Mouse (Mus musculus) embryonic facial prominence, embryonic 14.5 days (tissue): Measurements from ENCODE around the gene Tmub1. TPM values are rescaled to one million over a fixed set of nuclear protein-coding genes. Genes with fewer than 3 reads are reported as not detected.

Experiments
- ATAC-seq: fragments of 200-750 bp; cut with Nextera tagmentation; 2 replicates; pipeline ENCODE4 v1.8.0; 2017; ENCODE audit warnings: low read depth, moderate number of reproducible peaks, moderate TSS enrichment
- DNase-seq: peaks from one replicate; pipeline ENCODE4 v3.0.0-alpha.2; 2015; ENCODE audit warnings: low spot score
- H3K27ac ChIP-seq: fragments of 300-500 bp; sonication (generic); replicated peaks from 2 replicates; pipeline ENCODE4 v1.5.1; 2014; ENCODE audit warnings: low read depth, mild to moderate bottlenecking, low read length, moderate library complexity
- H3K27me3 ChIP-seq: fragments of 300-500 bp; sonication (generic); replicated peaks from 2 replicates; pipeline ENCODE4 v1.6.1; 2014; ENCODE audit warnings: low read length; ENCODE audit not compliant: control insufficient read depth, insufficient read depth
- H3K36me3 ChIP-seq: fragments of 300-500 bp; sonication (generic); 2 replicates; pipeline ENCODE4 v1.6.1; 2014; ENCODE audit warnings: low read length, mixed read lengths; ENCODE audit not compliant: control insufficient read depth, insufficient read depth
- H3K4me1 ChIP-seq: fragments of 300-500 bp; sonication (generic); 2 replicates; pipeline ENCODE4 v1.6.1; 2014; ENCODE audit warnings: antibody characterized with exemption, low read length; ENCODE audit not compliant: control insufficient read depth, insufficient read depth
- H3K4me2 ChIP-seq: fragments of 300-500 bp; sonication (generic); 2 replicates; pipeline ENCODE4 v1.6.1; 2014; ENCODE audit warnings: low read depth, mild to moderate bottlenecking, low read length, moderate library complexity, mixed read lengths
- H3K4me3 ChIP-seq: fragments of 300-500 bp; sonication (generic); 2 replicates; pipeline ENCODE4 v1.5.1; 2014; ENCODE audit warnings: low read depth, mild to moderate bottlenecking, low read length
- H3K9ac ChIP-seq: fragments of 300-500 bp; sonication (generic); 2 replicates; pipeline ENCODE4 v1.6.1; 2014; ENCODE audit warnings: low read depth, mild to moderate bottlenecking, low read length, moderate library complexity, mixed read lengths
- H3K9me3 ChIP-seq: fragments of 300-500 bp; sonication (generic); 2 replicates; pipeline ENCODE4 v1.6.1; 2016; ENCODE audit warnings: low read length; ENCODE audit not compliant: control insufficient read depth
- WGBS: fragments of 180-500 bp; shearing (Covaris S2); extraction: QIAGEN DNeasy Blood & Tissue Kit; methylation state at CpG from one replicate; pipeline ENCODE4 v1.1.7; 2014; 5-methylcytosine and 5-hydroxymethylcytosine counted together
- polyA plus RNA-seq: library from polyadenylated mRNA; unstranded; fragments of >200 nt; fragmentation: Nextera tagmentation; extraction: Ambion mirVana; gene quantifications from 2 replicates; pipeline ENCODE4 v1.2.1, GENCODE M21; 2014

Tmub1 gene
- polyA plus RNA-seq: 16.5 and 21.3 TPM in 2 replicates

- no peak within 1 kb of the TSS for H3K27ac ChIP-seq
- 2% methylated on average over 24 of the region's 34 CpGs for WGBS
Observed at GRCm38 (mm10) chr5:24447624-24448298, at the start of gene Tmub1. Tmub1 (minus strand) TSS chr5:24447854.

GRCm38 (mm10) chr5:24496756-24497155, 49.1 kb upstream of the Tmub1 start:
- Histone ChIP-seq H3K4me1 (no peaks in the 10 kb centered on the region), H3K27me3 (no peaks in the 10 kb centered on the region), H3K36me3 (peaks cover 96% of the 10 kb centered on the region), H3K9me3 (no peaks in the 10 kb centered on the region), H3K4me3 (no peak overlapping the region), H3K27ac (no peak overlapping the region), H3K4me2 (no peak overlapping the region), H3K9ac (no peak overlapping the region)
- 57% methylated on average over 6 of the region's 6 CpGs for WGBS
- no peak for DNase-seq
- ATAC-seq: no peak

More at GRCm38 (mm10) chr5:24447624-24448298, at the start of gene Tmub1:
- peak; percentile 62 for ATAC-seq
- Histone ChIP-seq H3K4me1 (peaks cover 16% of the 10 kb centered on the region), H3K4me2 (peak within 1 kb of the TSS; percentile 74), H3K9me3 (no peaks in the 10 kb centered on the region), H3K4me3 (peak within 1 kb of the TSS; percentile 58), H3K9ac (peak within 1 kb of the TSS; percentile 60), H3K36me3 (peaks cover 11% of the 10 kb centered on the region), H3K27me3 (no peaks in the 10 kb centered on the region)
- peak; percentile 83 for DNase-seq

DNA sequence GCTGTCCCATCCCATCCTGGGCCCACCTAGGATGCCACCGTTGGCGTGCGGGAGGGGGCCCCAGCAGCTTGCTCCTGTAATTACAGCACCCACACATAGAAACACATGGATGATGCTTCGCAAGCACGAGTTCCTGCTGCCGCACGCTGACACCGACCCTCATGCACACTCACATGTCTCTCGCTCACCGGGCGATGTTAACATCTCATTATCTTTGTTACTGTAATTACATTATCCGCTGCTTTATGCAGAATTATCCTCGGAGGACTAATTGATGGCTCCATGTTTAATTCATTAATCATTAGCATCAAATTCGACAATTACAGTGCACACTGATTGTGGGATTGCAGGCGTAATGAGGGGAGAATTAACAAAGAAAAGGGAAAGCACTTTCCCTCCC, 47.4 kb upstream of the Tmub1 start:
- DNase-seq: no peak
- Histone ChIP-seq H3K9ac (no peak overlapping the region), H3K4me2 (no peak overlapping the region), H3K4me3 (no peak overlapping the region), H3K9me3 (no peaks in the 10 kb centered on the region), H3K27ac (no peak overlapping the region), H3K4me1 (no peaks in the 10 kb centered on the region), H3K36me3 (peaks cover 96% of the 10 kb centered on the region), H3K27me3 (no peaks in the 10 kb centered on the region)
- 80% methylated on average over 15 of the region's 15 CpGs for WGBS
- ATAC-seq: no peak

DNA sequence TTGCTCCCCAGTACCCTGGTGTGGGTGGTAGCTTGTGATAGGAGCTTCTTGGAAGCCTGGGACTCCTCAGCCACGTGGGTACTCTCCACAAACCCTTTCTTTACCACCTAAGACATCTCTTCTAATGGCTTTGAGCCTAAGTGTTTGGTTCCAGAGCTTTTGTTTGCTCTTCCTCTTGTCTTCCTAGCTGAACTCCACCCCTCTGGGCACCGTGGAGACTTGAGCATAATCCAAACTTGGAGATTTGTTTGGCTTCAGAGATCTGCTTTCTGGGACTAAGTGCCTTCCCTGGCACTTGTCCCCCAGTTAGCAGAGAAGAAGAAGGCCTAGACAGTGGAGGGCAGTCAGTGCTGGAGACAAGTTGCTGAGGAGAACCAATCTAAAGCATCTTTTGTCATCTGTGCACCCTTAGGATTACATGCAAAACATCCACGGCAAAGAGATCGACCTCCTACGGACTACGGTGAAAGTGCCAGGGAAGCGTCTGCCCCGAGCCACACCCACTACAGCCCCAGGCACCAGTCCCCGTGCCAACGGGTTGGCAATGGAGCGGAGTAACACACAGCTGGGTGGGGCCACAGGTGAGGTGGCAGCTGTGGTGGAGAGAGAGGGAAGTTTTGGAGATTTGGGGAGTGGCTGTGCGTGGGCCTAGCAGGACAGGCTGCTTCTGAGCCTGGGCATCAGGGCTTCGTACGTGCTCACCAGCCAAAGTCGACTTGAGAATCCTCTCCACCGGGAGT, 45.1 kb upstream of the Tmub1 start:
- no peaks in the 10 kb centered on the region for H3K9me3 ChIP-seq
- H3K4me2 ChIP-seq: no peak overlapping the region
- no peak for DNase-seq
- no peaks in the 10 kb centered on the region for H3K27me3 ChIP-seq
- peaks cover 96% of the 10 kb centered on the region for H3K36me3 ChIP-seq
- no peak overlapping the region for H3K4me3 ChIP-seq
- 83% methylated on average over 16 of the region's 16 CpGs for WGBS
- no peak overlapping the region for H3K9ac ChIP-seq
- no peak for ATAC-seq
- no peak overlapping the region for H3K27ac ChIP-seq
- no peaks in the 10 kb centered on the region for H3K4me1 ChIP-seq

DNA sequence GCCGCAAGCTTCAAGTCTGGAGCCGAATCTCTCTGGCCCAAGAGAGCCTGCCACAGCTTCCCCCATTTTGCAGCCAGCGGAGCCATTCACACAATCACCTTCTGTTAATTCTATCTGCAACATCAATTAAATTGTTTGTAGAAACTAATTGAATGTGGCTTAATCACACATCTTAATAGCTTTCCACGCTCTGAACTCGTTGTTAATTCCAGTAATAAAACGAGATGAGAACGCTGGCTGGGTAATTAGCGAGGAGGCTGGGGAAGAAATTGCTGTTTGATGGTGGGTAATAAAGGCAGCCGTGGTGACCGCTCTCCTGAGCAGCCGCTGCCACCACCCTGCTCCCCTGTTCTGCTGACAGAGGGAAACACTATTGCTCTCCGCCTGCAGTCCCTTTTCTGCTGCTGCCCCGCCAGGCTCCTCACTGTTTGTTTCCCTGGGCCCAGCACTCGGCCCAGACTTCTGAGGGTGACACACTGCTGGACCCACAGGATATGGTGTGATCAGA, 42.8 kb upstream of the Tmub1 start:
- no peak overlapping the region for H3K27ac ChIP-seq
- no peaks in the 10 kb centered on the region for H3K4me1 ChIP-seq
- H3K36me3 ChIP-seq: peaks cover 95% of the 10 kb centered on the region
- H3K4me2 ChIP-seq: no peak overlapping the region
- WGBS: 78% methylated on average over 13 of the region's 14 CpGs
- ATAC-seq: no peak
- H3K9me3 ChIP-seq: no peaks in the 10 kb centered on the region
- H3K9ac ChIP-seq: no peak overlapping the region
- DNase-seq: no peak
- no peaks in the 10 kb centered on the region for H3K27me3 ChIP-seq
- H3K4me3 ChIP-seq: no peak overlapping the region

DNA sequence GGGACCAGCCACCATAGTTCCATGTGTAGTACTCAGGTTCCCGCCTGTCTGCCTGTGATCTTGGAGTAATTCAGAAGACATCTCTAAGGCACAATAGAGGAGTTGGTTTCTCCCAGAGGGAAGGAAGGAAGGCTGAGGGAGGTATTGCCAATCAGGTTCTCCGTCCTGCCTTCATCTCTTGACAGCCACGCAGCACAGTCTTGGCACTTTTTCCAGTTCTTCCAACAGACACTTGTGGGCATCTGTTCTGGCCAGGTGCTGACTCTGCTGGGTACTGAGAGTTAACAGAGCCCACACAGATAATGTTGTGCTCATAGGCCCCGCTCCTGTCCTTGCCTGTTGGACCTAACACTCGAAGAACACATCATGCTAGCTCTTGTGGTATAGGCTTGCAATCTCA, 39.1 kb upstream of the Tmub1 start:
- Histone ChIP-seq H3K27me3 (no peaks in the 10 kb centered on the region), H3K9me3 (no peaks in the 10 kb centered on the region), H3K9ac (no peak overlapping the region), H3K27ac (no peak overlapping the region), H3K4me2 (no peak overlapping the region), H3K36me3 (peaks cover 88% of the 10 kb centered on the region), H3K4me3 (no peak overlapping the region), H3K4me1 (no peaks in the 10 kb centered on the region)
- 89% methylated on average over 5 of the region's 5 CpGs for WGBS
- ATAC-seq: no peak
- DNase-seq: no peak

- H3K4me1 ChIP-seq: no peaks in the 10 kb centered on the region
- no peak for ATAC-seq
- H3K4me3 ChIP-seq: no peak overlapping the region
Observed at GRCm38 (mm10) chr5:24486097-24486496, 38.4 kb upstream of the Tmub1 start.

DNA sequence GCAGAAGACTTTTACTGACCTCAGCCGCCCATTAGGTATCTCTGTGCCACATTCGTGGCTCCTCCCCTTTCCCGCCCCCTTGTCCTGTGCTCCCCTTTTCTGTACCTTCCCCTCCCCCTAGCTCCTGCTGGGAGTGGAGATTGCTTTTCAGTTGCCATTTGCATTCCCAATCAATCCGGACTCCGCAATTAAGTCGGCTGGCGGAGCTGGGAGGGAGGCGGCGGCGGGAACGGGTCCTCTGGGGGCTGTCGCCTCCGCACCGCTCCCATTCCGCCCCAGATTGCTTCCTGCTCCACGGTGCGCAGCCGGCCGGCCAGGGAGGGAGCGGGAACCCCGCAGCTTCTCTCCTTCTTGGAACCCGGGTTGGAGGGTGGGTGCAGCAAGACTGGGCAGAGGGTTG, 37.3 kb upstream of the Tmub1 start:
- Histone ChIP-seq H3K27ac (no peak overlapping the region), H3K9ac (no peak overlapping the region), H3K9me3 (no peaks in the 10 kb centered on the region), H3K4me3 (no peak overlapping the region), H3K27me3 (no peaks in the 10 kb centered on the region), H3K4me1 (no peaks in the 10 kb centered on the region), H3K36me3 (peaks cover 87% of the 10 kb centered on the region), H3K4me2 (no peak overlapping the region)
- WGBS: 34% methylated on average over 22 of the region's 22 CpGs
- DNase-seq (no peak), ATAC-seq (no peak)

More at GRCm38 (mm10) chr5:24486097-24486496, 38.4 kb upstream of the Tmub1 start:
- Histone ChIP-seq H3K4me2 (no peak overlapping the region), H3K9ac (no peak overlapping the region), H3K27me3 (no peaks in the 10 kb centered on the region), H3K36me3 (peaks cover 87% of the 10 kb centered on the region), H3K9me3 (no peaks in the 10 kb centered on the region), H3K27ac (no peak overlapping the region)
- DNase-seq: peak; percentile 91
- 0% methylated on average over 8 of the region's 8 CpGs for WGBS
